Mouse (Mus musculus) intestine, embryonic 16.5 days (tissue): ENCODE results near the gene Cd300ld2. TPM values are rescaled to one million over a fixed set of nuclear protein-coding genes. Genes with fewer than 3 reads are reported as not detected.
"Not testable (repeated sequence)": the region's sequence is repeated elsewhere in the genome, so short reads cannot be mapped to it uniquely, and the experiment has no call there.

ENCODE experiments used
- ATAC-seq: fragments of 200-750 bp; cut with Nextera tagmentation; 2 replicates; pipeline ENCODE4 v1.8.0; 2017; ENCODE audit warnings: moderate TSS enrichment, moderate library complexity
- H3K27ac ChIP-seq: fragments of 300-500 bp; sonication (generic); 2 replicates; pipeline ENCODE4 v1.5.1; 2014; ENCODE audit warnings: mild to moderate bottlenecking, low read length
- H3K27me3 ChIP-seq: fragments of 300-500 bp; sonication (generic); replicated peaks from 2 replicates; pipeline ENCODE4 v1.6.1; 2014; ENCODE audit warnings: low read length, control low read depth, mixed read lengths; ENCODE audit not compliant: control insufficient read depth, insufficient read depth
- H3K36me3 ChIP-seq: fragments of 300-500 bp; sonication (generic); 2 replicates; pipeline ENCODE4 v1.6.1; 2014; ENCODE audit warnings: low read length, control low read depth; ENCODE audit not compliant: control insufficient read depth, insufficient read depth
- H3K4me1 ChIP-seq: fragments of 300-500 bp; sonication (generic); 2 replicates; pipeline ENCODE4 v1.6.1; 2014; ENCODE audit warnings: low read length, control low read depth, mixed read lengths; ENCODE audit not compliant: control insufficient read depth, insufficient read depth
- H3K4me2 ChIP-seq: fragments of 300-500 bp; sonication (generic); 2 replicates; pipeline ENCODE4 v1.6.1; 2014; ENCODE audit warnings: low read depth, low read length, control low read depth
- H3K4me3 ChIP-seq: fragments of 300-500 bp; sonication (generic); 2 replicates; pipeline ENCODE4 v1.5.1; 2014; ENCODE audit warnings: mild to moderate bottlenecking, low read length
- H3K9ac ChIP-seq: fragments of 300-500 bp; sonication (generic); 2 replicates; pipeline ENCODE4 v1.6.1; 2014; ENCODE audit warnings: low read depth, low read length
- H3K9me3 ChIP-seq: fragments of 300-500 bp; sonication (generic); 2 replicates; pipeline ENCODE4 v1.6.1; 2016; ENCODE audit warnings: low read length, control low read depth; ENCODE audit not compliant: control insufficient read depth
- WGBS: fragments of 180-500 bp; shearing (Covaris S2); extraction: QIAGEN DNeasy Blood & Tissue Kit; methylation state at CpG from one replicate; pipeline ENCODE4 v1.1.7; 2014; 5-methylcytosine and 5-hydroxymethylcytosine counted together
- polyA plus RNA-seq: library from polyadenylated mRNA; unstranded; fragments of >200 nt; fragmentation: Nextera tagmentation; extraction: Ambion mirVana; gene quantifications from 2 replicates; pipeline ENCODE4 v1.2.1, GENCODE M21; 2015

Cd300ld2 gene
- polyA plus RNA-seq, 1 experiment from 2014 or later = not detected

DNA sequence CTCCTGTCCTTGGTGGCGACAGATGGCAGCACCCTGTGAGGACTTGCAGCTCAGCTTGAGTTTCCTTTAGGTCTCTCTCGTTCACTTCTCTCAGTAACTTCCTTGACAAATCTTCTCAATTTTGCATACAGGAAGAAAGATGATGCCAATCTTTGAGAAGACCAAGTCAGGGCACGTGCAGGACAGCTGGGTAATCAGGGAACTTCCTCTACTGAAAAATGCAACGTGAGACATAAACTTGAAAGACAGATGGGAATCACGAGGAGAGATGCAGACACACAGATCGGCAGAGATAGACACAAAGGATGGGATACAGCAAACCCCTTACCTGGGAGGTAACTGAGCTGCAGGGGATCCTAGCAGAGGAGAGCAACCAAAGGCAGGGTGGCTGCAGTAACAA, 10.9 kb upstream of the Cd300ld2 start, which contains the start of gene Cd300ld4:
Cd300ld4 (minus strand) TSS at position 101 of the 400 bp plus-strand sequence.
- not testable (repeated sequence) for H3K36me3 ChIP-seq, H3K9ac ChIP-seq, H3K27ac ChIP-seq, H3K4me1 ChIP-seq, H3K4me3 ChIP-seq, H3K4me2 ChIP-seq, H3K9me3 ChIP-seq, ATAC-seq, H3K27me3 ChIP-seq
- no CpG with 5 or more reads among the region's 6 CpGs for WGBS

DNA sequence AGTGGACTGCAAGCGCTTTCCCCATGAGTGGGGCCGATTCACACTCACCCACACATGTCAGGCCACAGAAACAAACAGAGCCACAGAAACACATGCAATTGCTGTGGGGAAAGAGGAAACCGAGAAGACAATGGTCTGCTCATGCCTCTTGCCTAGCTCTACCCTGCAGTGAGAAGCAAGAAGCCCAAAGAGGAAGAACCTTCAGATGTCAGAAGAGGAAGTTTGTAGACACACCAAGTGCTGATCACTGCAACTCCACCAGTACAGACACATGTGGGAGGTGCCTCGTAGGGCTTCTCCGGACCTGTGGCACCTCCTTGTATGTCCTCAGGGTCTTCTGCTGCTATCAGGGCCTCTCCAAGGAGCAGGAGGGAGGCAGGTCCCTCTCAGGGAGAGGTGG, 11.9 kb downstream of the Cd300ld2 start:
- H3K4me1 ChIP-seq = no peaks in the 10 kb centered on the region
- 84% methylated on average over 5 of the region's 5 CpGs for WGBS
- no peak overlapping the region for H3K9ac ChIP-seq
- no peaks in the 10 kb centered on the region for H3K9me3 ChIP-seq
- H3K36me3 ChIP-seq = no peaks in the 10 kb centered on the region
- no peak overlapping the region for H3K4me2 ChIP-seq
- H3K27ac ChIP-seq = no peak overlapping the region
- no peak for ATAC-seq
- no peaks in the 10 kb centered on the region for H3K27me3 ChIP-seq
- H3K4me3 ChIP-seq = no peak overlapping the region

DNA sequence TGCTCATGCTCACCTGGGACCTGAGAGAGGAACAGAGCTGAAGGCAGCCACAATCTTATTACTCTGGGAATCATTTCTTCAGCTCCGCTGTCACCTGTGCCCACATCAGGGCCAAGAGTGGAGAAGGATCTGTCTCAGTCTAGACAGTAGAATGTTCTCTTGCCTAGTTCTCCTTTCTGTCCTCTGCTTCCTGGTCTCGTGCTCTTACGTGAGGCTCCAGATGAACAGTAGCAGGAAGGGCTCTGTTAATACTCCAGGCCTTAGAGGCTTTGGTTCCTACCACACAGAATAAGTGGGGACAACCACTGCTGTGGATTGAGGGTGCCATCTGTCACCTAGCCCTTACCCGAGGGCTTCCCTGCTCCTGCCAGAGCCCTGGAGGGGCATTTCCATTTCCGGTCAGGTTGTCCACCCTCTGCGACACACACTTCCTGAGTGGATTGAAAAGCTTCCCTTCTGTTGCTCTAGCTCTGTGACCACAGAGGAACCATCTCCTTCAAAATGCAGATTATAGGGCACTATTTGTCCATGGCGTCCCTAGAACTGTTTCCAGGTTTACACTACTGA, 14.4 kb downstream of the Cd300ld2 start, which contains the start of gene Cd300c2:
Cd300c2 (minus strand) TSS at position 407 of the 567 bp plus-strand sequence.
- ATAC-seq = no peak
- Histone ChIP-seq H3K27ac (no peak within 1 kb of the TSS), H3K27me3 (no peaks in the 10 kb centered on the region), H3K4me3 (no peak within 1 kb of the TSS), H3K9me3 (no peaks in the 10 kb centered on the region), H3K36me3 (no peaks in the 10 kb centered on the region), H3K9ac (no peak within 1 kb of the TSS), H3K4me1 (no peaks in the 10 kb centered on the region), H3K4me2 (no peak within 1 kb of the TSS)
- WGBS = 73% methylated on average over 7 of the region's 7 CpGs

DNA sequence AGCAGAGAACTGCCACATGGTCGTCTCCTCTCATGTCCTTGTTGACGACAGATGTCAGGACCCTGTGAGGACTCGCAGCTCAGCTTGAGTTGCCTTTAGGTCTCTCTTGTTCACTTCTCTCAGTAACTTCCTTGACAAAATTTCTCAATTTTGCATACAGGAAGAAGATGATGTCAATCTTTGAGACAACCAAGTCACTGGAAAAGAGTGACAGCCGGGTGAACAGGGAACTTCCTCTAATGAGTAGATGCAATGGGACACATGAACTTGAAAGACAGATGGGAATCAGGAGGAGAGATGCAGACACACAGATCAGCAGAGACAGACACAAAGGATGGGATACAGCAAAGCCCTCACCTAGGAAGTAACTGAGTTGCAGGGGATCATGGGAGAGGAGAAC, 26.2 kb downstream of the Cd300ld2 start, which contains the start of gene Cd300ld:
Cd300ld (minus strand) TSS at position 130 of the 400 bp plus-strand sequence.
- Histone ChIP-seq H3K4me3 (no peak within 1 kb of the TSS), H3K27me3 (no peaks in the 10 kb centered on the region), H3K9me3 (no peaks in the 10 kb centered on the region), H3K4me2 (no peak within 1 kb of the TSS), H3K27ac (no peak within 1 kb of the TSS), H3K9ac (no peak within 1 kb of the TSS), H3K4me1 (no peaks in the 10 kb centered on the region), H3K36me3 (no peaks in the 10 kb centered on the region)
- no peak for ATAC-seq
- 74% methylated on average over 4 of the region's 4 CpGs for WGBS

DNA sequence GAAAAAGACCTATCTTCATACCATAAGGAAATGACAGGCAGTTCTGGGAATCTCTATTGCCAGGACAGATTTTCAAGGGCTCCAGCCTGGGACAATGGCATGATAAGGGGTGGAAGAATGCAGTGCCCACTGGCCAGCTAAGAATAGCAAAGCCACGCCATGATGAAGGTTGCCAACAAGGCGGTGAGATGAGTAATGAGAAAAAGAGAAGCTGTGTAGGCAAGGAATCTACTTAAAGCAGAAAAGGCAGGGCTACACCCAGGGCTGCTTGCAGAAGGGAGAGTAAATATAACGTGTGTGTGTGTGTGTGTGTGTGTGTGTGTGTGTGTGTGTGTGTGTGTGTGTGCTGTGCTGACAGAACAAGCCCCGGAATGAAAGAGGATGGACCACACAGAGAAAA, 34.1 kb downstream of the Cd300ld2 start:
- H3K4me3 ChIP-seq = no peak overlapping the region
- ATAC-seq = no peak
- H3K4me2 ChIP-seq = no peak overlapping the region
- H3K9me3 ChIP-seq = 0 out of 2 replicates have a peak, but pooled peaks cover 2% of the 10 kb centered on the region
- H3K9ac ChIP-seq = no peak overlapping the region
- 70% methylated on average over 4 of the region's 4 CpGs for WGBS
- no peak overlapping the region for H3K27ac ChIP-seq
- H3K27me3 ChIP-seq = no peaks in the 10 kb centered on the region
- no peaks in the 10 kb centered on the region for H3K4me1 ChIP-seq
- no peaks in the 10 kb centered on the region for H3K36me3 ChIP-seq

DNA sequence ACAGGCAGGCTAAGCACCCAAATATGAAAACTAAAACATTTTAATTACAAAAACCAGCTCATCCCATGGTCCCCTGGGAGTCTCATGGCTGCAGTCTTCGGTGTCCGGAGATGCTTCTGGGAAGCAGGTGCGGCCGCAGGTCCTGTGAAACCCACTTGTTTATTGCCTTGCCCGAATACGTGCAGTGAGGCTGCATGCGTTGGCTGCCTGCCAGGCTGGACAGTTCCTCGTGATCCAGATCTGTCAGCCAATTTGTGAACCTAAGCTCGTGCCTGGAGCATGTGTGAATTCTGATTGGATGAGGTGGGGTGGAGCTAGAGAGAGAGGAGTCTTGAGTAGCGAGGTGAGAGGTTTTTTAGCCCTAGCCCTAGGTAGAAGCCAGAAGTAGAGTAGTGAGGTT, 43.3 kb downstream of the Cd300ld2 start:
- no peak overlapping the region for H3K4me2 ChIP-seq
- 82% methylated on average over 10 of the region's 10 CpGs for WGBS
- H3K9me3 ChIP-seq = peaks cover 3% of the 10 kb centered on the region; the same call in 1 of the 2 replicates
- H3K36me3 ChIP-seq = no peaks in the 10 kb centered on the region
- no peak overlapping the region for H3K9ac ChIP-seq
- no peaks in the 10 kb centered on the region for H3K4me1 ChIP-seq
- H3K27me3 ChIP-seq = no peaks in the 10 kb centered on the region
- no peak for ATAC-seq
- no peak overlapping the region for H3K4me3 ChIP-seq
- H3K27ac ChIP-seq = no peak overlapping the region

DNA sequence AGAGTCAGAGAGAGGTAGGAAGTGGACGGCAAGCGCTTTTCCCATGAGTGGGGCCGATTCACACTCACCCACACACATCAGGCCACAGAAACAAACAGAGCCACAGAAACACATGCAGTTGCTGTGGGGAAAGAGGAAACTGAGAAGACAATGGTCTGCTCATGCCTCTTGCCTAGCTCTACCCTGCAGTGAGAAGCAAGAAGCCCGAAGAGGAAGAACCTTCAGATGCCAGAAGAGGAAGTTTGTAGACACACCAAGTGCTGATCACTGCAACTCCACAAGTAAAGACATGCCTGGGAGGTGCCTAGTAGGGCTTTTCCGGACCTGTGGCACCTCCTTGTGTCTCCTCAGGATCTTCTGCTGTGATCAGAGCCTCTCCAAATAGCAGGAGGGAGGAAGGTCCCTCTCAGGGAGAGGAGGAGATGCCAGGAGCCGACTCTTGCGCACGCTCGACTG, 47.2 kb downstream of the Cd300ld2 start, which contains the start of gene Cd300c:
Cd300c (minus strand) TSS at position 406 of the 456 bp plus-strand sequence.
- Histone ChIP-seq H3K27me3 (no peaks in the 10 kb centered on the region), H3K9ac (no peak within 1 kb of the TSS), H3K4me3 (no peak within 1 kb of the TSS), H3K9me3 (no peaks in the 10 kb centered on the region; the same call in 1 of the 2 replicates), H3K36me3 (no peaks in the 10 kb centered on the region), H3K4me2 (no peak within 1 kb of the TSS), H3K27ac (no peak within 1 kb of the TSS), H3K4me1 (no peaks in the 10 kb centered on the region)
- no peak for ATAC-seq
- 85% methylated on average over 9 of the region's 9 CpGs for WGBS

DNA sequence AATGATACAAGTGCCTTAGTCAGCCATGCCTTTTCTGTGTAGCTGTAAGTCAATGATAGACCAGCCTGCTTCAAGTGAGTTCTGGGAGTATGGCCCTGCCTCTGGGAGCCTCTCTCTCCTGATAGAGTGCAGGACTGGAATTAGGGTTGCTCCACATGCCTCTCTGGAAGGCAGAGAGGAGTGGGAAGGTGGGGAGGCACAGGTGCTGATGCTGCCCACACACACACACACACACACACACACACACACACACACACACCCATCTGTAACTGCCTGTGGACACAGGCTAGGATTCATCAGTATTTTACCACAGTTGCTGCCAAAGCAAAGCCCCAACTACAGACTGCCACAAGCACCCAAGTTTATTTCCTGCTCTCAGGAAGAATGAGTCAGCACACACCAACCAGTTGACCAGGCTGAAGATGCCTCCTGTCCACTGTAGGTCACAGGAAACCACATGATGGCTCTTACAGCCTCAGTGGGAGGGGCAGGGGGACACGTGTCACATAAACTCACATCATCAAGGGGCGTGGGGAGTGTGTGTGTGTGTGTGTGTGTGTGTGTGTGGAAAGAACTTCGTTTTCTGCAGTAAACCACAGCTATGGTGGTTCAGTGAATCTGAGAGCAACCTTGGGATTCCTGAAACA, 50.7 kb downstream of the Cd300ld2 start:
- Histone ChIP-seq H3K27me3 (no peaks in the 10 kb centered on the region), H3K36me3 (no peaks in the 10 kb centered on the region), H3K4me1 (no peaks in the 10 kb centered on the region), H3K27ac (no peak overlapping the region), H3K9me3 (no peaks in the 10 kb centered on the region), H3K4me3 (no peak overlapping the region), H3K4me2 (no peak overlapping the region), H3K9ac (no peak overlapping the region)
- WGBS = 56% methylated on average over 3 of the region's 3 CpGs
- ATAC-seq = no peak

DNA sequence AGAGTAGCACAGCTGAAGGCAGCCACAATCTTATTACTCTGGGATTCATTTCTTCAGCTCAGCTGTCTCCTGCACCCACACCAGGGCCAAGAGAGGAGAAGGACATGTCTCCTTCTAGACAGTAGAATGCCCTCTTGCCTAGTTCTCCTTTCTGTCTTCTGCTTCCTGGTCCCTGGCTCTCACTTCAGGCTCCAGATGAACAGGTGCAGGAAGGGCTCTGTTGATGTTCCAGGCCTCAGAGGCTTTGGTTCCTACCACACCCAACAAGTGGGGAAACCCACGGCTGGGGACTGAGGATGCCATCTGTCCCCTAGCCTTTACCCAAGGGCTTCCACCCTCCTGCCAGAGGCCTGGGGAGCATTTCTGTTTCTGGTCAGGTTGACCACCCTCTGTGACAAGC, 55.6 kb downstream of the Cd300ld2 start:
- H3K27me3 ChIP-seq = no peaks in the 10 kb centered on the region
- 84% methylated on average over 1 of the region's 1 CpGs for WGBS
- no peaks in the 10 kb centered on the region for H3K36me3 ChIP-seq
- no peak for ATAC-seq
- no peaks in the 10 kb centered on the region for H3K4me1 ChIP-seq
- H3K9me3 ChIP-seq = no peaks in the 10 kb centered on the region
- H3K9ac ChIP-seq = no peak overlapping the region
- H3K4me3 ChIP-seq = no peak overlapping the region
- H3K27ac ChIP-seq = no peak overlapping the region
- H3K4me2 ChIP-seq = no peak overlapping the region
